Mouse (Mus musculus): ENCODE measurements around the gene Gapvd1. TPM values are rescaled to one million over a fixed set of nuclear protein-coding genes. Genes with fewer than 3 reads are reported as not detected.
"Not testable (repeated sequence)": the region's sequence is repeated elsewhere in the genome, so short reads cannot be mapped to it uniquely, and the experiment has no call there.

Gene Gapvd1
- polyA plus RNA-seq, 1 experiment from 2014 or later = 84.6 TPM

- Histone ChIP-seq H3K9me3 (replicated peaks) (no peaks in the 10 kb centered on the region), H3K27me3 (no peaks in the 10 kb centered on the region), H3K9ac (no peak overlapping the region), H3K4me2 (no peak overlapping the region), H3K27ac (no peak overlapping the region), H3K36me3 (no peaks in the 10 kb centered on the region), H3K4me3 (replicated peaks) (no peak overlapping the region), H3K4me1 (no peaks in the 10 kb centered on the region)
- ATAC-seq (replicated peaks; ENCODE audit: low FRiP score) = no peak
- 38% methylated on average over 12 of the region's 12 CpGs for WGBS
These were observed 9.8 kb upstream of the Gapvd1 start for GRCm38 (mm10) chr2:34764801-34765200.

- Histone ChIP-seq H3K36me3 (no peaks in the 10 kb centered on the region), H3K27me3 (no peaks in the 10 kb centered on the region), H3K4me3 (replicated peaks) (no peak overlapping the region), H3K9ac (no peak overlapping the region), H3K9me3 (replicated peaks) (no peaks in the 10 kb centered on the region), H3K4me2 (no peak overlapping the region), H3K4me1 (no peaks in the 10 kb centered on the region), H3K27ac (no peak overlapping the region)
- 60% methylated on average over 2 of the region's 2 CpGs for WGBS
- ATAC-seq (replicated peaks; ENCODE audit: low FRiP score) = no peak
These were observed 7.8 kb upstream of the Gapvd1 start for GRCm38 (mm10) chr2:34762872-34763271.

- no peak for ATAC-seq (replicated peaks; ENCODE audit: low FRiP score)
- H3K4me3 ChIP-seq (replicated peaks) = no peak overlapping the region
- 80% methylated on average over 2 of the region's 2 CpGs for WGBS
These were observed 7.1 kb upstream of the Gapvd1 start for GRCm38 (mm10) chr2:34762174-34762573.

GRCm38 (mm10) chr2:34761272-34761671 is 6.2 kb upstream of the Gapvd1 start:
- not testable (repeated sequence) for H3K4me1 ChIP-seq; H3K9me3 ChIP-seq (replicated peaks); H3K4me3 ChIP-seq (replicated peaks); H3K9ac ChIP-seq; H3K27me3 ChIP-seq; ATAC-seq (replicated peaks; ENCODE audit: low FRiP score); H3K36me3 ChIP-seq; H3K27ac ChIP-seq; H3K4me2 ChIP-seq
- 90% methylated on average over 5 of the region's 5 CpGs for WGBS

More at GRCm38 (mm10) chr2:34762174-34762573, 7.1 kb upstream of the Gapvd1 start:
- no peak overlapping the region for H3K4me2 ChIP-seq
- no peaks in the 10 kb centered on the region for H3K9me3 ChIP-seq (replicated peaks)
- H3K27ac ChIP-seq = no peak overlapping the region
- H3K36me3 ChIP-seq = no peaks in the 10 kb centered on the region
- H3K27me3 ChIP-seq = no peaks in the 10 kb centered on the region
- no peaks in the 10 kb centered on the region for H3K4me1 ChIP-seq
- no peak overlapping the region for H3K9ac ChIP-seq

- Histone ChIP-seq H3K27me3 (no peaks in the 10 kb centered on the region), H3K4me2 (no peak overlapping the region), H3K9me3 (replicated peaks) (no peaks in the 10 kb centered on the region), H3K36me3 (no peaks in the 10 kb centered on the region), H3K27ac (no peak overlapping the region), H3K4me1 (peaks cover 10% of the 10 kb centered on the region), H3K9ac (no peak overlapping the region), H3K4me3 (replicated peaks) (no peak overlapping the region)
- ATAC-seq (replicated peaks; ENCODE audit: low FRiP score) = no peak
- WGBS = 73% methylated on average over 1 of the region's 1 CpGs
These were observed 2.3 kb upstream of the Gapvd1 start for GRCm38 (mm10) chr2:34757341-34757740.

GRCm38 (mm10) chr2:34753811-34754550 is 1.1 kb downstream of the Gapvd1 start:
- ATAC-seq (replicated peaks; ENCODE audit: low FRiP score) = peak; percentile 97
- under 1% methylated on average over 102 of the region's 106 CpGs for WGBS

DNA sequence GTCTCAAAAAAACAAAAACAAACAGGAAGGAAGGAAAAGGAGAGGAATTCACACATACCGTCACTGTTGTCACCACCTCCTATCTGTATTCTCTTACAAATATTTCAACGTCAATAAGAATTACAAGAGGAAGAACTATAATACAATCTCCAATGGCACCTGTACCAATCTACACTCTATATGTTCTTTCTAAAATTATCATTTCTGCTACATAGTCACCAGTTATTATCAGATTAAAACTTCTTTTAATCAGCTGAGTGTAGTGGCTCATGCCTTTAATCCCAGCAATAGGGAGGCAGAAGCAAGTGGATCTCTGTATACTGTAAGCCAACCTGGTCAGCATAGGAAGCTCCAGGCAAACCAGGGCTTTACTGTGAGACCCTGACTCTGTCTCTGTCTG is 4.8 kb downstream of the Gapvd1 start:
- Histone ChIP-seq H3K27ac (no peak overlapping the region), H3K36me3 (peaks cover 15% of the 10 kb centered on the region), H3K27me3 (no peaks in the 10 kb centered on the region), H3K9ac (no peak overlapping the region), H3K4me3 (replicated peaks) (no peak overlapping the region), H3K4me2 (no peak overlapping the region), H3K9me3 (replicated peaks) (no peaks in the 10 kb centered on the region), H3K4me1 (peaks cover 16% of the 10 kb centered on the region)
- no peak for ATAC-seq (replicated peaks; ENCODE audit: low FRiP score)
- WGBS = 82% methylated on average over 2 of the region's 2 CpGs

More at GRCm38 (mm10) chr2:34753811-34754550, 1.1 kb downstream of the Gapvd1 start:
- H3K4me2 ChIP-seq = peak overlapping the region; percentile 75
- H3K9me3 ChIP-seq (replicated peaks) = no peaks in the 10 kb centered on the region
- peak overlapping the region; percentile 95 for H3K9ac ChIP-seq
- H3K27me3 ChIP-seq = no peaks in the 10 kb centered on the region
- peaks cover 16% of the 10 kb centered on the region for H3K4me1 ChIP-seq
- H3K36me3 ChIP-seq = no peaks in the 10 kb centered on the region
- H3K4me3 ChIP-seq (replicated peaks) = peak overlapping the region; percentile 76
- peak overlapping the region; percentile 95 for H3K27ac ChIP-seq

GRCm38 (mm10) chr2:34748479-34748878 is 6.6 kb downstream of the Gapvd1 start:
- Histone ChIP-seq H3K4me2 (no peak overlapping the region), H3K36me3 (peaks cover 15% of the 10 kb centered on the region), H3K4me3 (replicated peaks) (no peak overlapping the region), H3K9ac (no peak overlapping the region), H3K4me1 (peaks cover 11% of the 10 kb centered on the region), H3K9me3 (replicated peaks) (no peaks in the 10 kb centered on the region), H3K27ac (no peak overlapping the region), H3K27me3 (no peaks in the 10 kb centered on the region)
- WGBS = 89% methylated on average over 4 of the region's 4 CpGs
- no peak for ATAC-seq (replicated peaks; ENCODE audit: low FRiP score)

DNA sequence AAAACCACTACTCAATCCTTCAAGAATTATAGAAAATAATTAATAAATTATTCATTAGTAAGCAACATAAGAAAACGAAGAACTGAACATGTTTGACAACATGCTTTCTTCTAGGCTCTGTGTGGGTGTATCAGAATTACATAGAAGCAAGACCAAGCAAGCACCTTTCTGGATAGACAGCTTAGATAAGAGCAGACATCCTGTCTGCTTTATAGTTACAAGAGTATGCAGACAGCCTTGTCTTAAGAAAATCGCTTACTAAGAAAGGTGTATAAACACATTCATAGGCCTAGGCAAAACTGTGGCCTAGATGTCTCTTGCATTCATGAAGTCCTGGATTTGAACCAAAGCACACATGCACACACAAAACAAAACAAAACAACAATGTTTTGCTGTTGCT is 9.4 kb downstream of the Gapvd1 start:
- Histone ChIP-seq H3K9me3 (replicated peaks) (no peaks in the 10 kb centered on the region), H3K27ac (no peak overlapping the region), H3K36me3 (peaks cover 19% of the 10 kb centered on the region), H3K9ac (no peak overlapping the region), H3K27me3 (no peaks in the 10 kb centered on the region), H3K4me2 (no peak overlapping the region), H3K4me1 (no peaks in the 10 kb centered on the region), H3K4me3 (replicated peaks) (no peak overlapping the region)
- ATAC-seq (replicated peaks; ENCODE audit: low FRiP score) = no peak
- 91% methylated on average over 2 of the region's 2 CpGs for WGBS

GRCm38 (mm10) chr2:34744476-34744875 is 10.6 kb downstream of the Gapvd1 start:
- Histone ChIP-seq H3K27ac (no peak overlapping the region), H3K27me3 (no peaks in the 10 kb centered on the region), H3K36me3 (peaks cover 19% of the 10 kb centered on the region), H3K9ac (no peak overlapping the region), H3K4me3 (replicated peaks) (no peak overlapping the region), H3K4me2 (no peak overlapping the region), H3K9me3 (replicated peaks) (no peaks in the 10 kb centered on the region), H3K4me1 (no peaks in the 10 kb centered on the region)
- WGBS = 89% methylated on average over 8 of the region's 8 CpGs
- no peak for ATAC-seq (replicated peaks; ENCODE audit: low FRiP score)

DNA sequence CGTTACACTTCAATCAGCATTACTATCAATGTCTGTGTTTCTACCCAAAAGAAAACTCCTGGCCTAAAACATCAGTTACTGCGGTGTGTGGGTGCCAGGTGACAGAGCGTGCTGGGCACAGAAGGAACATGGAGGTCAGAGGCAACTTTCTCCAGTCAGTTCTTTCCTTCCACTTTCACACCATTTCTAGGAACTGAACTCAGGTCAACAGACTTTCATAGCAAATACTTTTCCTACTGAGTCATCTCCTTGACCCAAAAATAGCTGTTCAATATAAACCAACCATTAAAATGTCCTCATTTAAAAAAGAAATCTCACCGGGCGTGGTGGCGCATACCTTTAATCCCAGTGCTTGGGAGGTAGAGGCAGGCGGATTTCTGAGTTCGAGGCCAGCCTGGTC is 12.4 kb downstream of the Gapvd1 start:
- Histone ChIP-seq H3K9me3 (replicated peaks) (no peaks in the 10 kb centered on the region), H3K27me3 (no peaks in the 10 kb centered on the region), H3K27ac (no peak overlapping the region), H3K4me3 (replicated peaks) (no peak overlapping the region), H3K4me2 (no peak overlapping the region), H3K36me3 (peaks cover 16% of the 10 kb centered on the region), H3K4me1 (no peaks in the 10 kb centered on the region), H3K9ac (no peak overlapping the region)
- no peak for ATAC-seq (replicated peaks; ENCODE audit: low FRiP score)
- 94% methylated on average over 8 of the region's 8 CpGs for WGBS

DNA sequence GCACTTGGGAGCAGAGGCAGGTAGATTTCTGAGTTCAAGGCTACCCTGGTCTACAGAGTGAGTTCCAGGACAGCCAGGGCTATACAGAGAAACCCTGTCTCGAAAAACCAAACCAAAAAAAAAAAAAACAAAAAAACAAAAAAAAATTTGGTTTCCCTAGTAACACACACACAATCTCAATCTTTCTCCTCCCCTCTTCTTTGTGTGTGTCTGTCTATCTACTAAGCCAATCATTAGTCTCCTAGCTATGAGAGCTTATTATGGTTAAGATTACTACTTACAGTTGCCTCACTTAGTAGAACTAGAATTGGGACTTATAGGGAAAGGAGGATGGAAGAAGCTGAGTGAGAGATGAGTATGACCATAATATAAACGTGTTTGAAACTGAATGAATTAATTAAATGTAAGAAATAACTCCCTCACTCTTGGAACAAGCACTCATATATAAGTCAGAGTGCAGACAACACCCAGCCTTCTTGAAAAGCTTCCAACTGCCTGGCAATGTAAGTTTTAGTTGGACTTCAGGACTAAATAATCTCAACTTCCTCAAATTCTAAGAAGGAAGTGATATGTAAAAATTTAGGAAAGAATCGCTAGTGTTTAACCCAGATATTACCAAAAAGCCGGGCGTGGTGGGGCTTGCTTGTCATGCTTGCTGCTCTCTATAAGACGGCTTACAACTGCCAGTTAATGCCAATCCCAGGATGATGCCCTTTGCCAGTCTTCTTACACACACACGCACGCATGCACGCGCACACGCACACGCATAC is 13.5 kb downstream of the Gapvd1 start:
- no peak overlapping the region for H3K9ac ChIP-seq
- H3K27ac ChIP-seq = no peak overlapping the region
- no peaks in the 10 kb centered on the region for H3K4me1 ChIP-seq
- WGBS = 92% methylated on average over 12 of the region's 12 CpGs
- H3K27me3 ChIP-seq = no peaks in the 10 kb centered on the region
- H3K36me3 ChIP-seq = peaks cover 12% of the 10 kb centered on the region; the same call in 1 of the 2 replicates
- ATAC-seq (replicated peaks; ENCODE audit: low FRiP score) = no peak
- H3K4me3 ChIP-seq (replicated peaks) = no peak overlapping the region
- no peak overlapping the region for H3K4me2 ChIP-seq
- no peaks in the 10 kb centered on the region for H3K9me3 ChIP-seq (replicated peaks)

All from kidney, embryonic 15.5 days (tissue).